Mouse (Mus musculus): Measurements from ENCODE around the gene Stoml1. TPM values are rescaled to one million over a fixed set of nuclear protein-coding genes. Genes with fewer than 3 reads are reported as not detected.

The Stoml1 gene
- total and polyA plus RNA-seq, 3 experiments, result 6.4 to 8.7 TPM; not detected in 1

DNA sequence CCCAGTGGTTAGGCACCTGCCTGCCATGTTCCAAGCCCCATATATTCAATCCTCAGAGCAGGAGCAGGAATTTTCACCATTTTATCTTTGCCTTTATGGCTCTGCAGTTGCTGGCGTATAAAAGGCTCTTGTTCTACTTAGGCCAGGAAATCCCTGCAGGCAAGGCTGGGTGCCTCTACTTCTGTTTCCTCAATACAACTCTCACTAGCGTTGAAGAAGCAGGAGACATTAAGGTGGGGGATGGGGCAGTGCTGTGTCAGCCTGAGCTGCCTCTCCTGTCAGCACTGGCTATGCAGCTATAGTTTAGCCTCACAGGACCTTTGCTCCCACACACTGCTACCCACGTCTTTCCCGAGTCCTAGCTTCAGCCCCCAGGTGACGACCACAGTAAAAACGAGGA lies 21.2 kb upstream of the Stoml1 start:
- DNase-seq (ENCODE audit: low read depth, low spot score), result no peak
- Histone ChIP-seq H3K79me2 (ENCODE audit: control insufficient read depth, insufficient read depth, low read length, poor library complexity) (no peaks in the 10 kb centered on the region), H3K4me1 (ENCODE audit: control insufficient read depth in 1 of 2, insufficient read depth in 2 of 2, low read length in 2 of 2) (peaks cover 0 to 25% of the 10 kb centered on the region in 2 experiments; a peak in 3 of 4 replicates), H3K27me3 (ENCODE audit: control insufficient read depth in 1 of 2, insufficient read depth in 2 of 2, low read length in 2 of 2) (no peaks in the 10 kb centered on the region), H3K27ac (ENCODE audit: control insufficient read depth, low read depth, low read length) (peak overlapping the region; percentile 14; the same call in 1 of the 2 replicates), H3K9me3 (replicated peaks; ENCODE audit: insufficient read depth, low read length) (no peaks in the 10 kb centered on the region), H3K9ac (ENCODE audit: control insufficient read depth, low read depth, low read length, poor library complexity, severe bottlenecking) (no peak overlapping the region), H3K4me3 (ENCODE audit: control insufficient read depth in 1 of 2, insufficient read depth in 1 of 2, low read depth in 2 of 2, low read length in 2 of 2) (no peak overlapping the region), H3K36me3 (ENCODE audit: control insufficient read depth in 1 of 2, insufficient read depth in 2 of 2, low read length in 2 of 2) (peaks cover 24% of the 10 kb centered on the region in 2 experiments)
- TF ChIP-seq E2F4 (IDR thresholded peaks at IDR 0.05; ENCODE audit: borderline replicate concordance, low read depth, low read length), result no peak
- no peak for TF ChIP-seq GATA1 (IDR thresholded peaks at IDR 0.05; ENCODE audit: low read depth, low read length)
- TF ChIP-seq CTCF (IDR thresholded peaks at IDR 0.05 in 2 of 3, conservative IDR thresholded peaks at IDR 0.05 in 1 of 3; ENCODE audit: control insufficient read depth in 1 of 3, insufficient read depth in 1 of 3, low read depth in 2 of 3, low read length in 3 of 3, poor library complexity in 1 of 3, severe bottlenecking in 1 of 3), result no peak
- TF ChIP-seq ETS1 (IDR thresholded peaks at IDR 0.05; ENCODE audit: low read depth, low read length), result no peak
- no peak for TF ChIP-seq NELFE (IDR thresholded peaks at IDR 0.05; ENCODE audit: low read depth, low read length)
- no peak for TF ChIP-seq CHD2 (IDR thresholded peaks at IDR 0.05; ENCODE audit: low read length)
- TF ChIP-seq RCOR1 (IDR thresholded peaks at IDR 0.05; ENCODE audit: low read depth, low read length), result no peak
- TF ChIP-seq POLR2A (IDR thresholded peaks at IDR 0.05; ENCODE audit: control insufficient read depth in 1 of 2, insufficient read depth in 1 of 2, low read depth in 1 of 2, low read length in 2 of 2, poor library complexity in 1 of 2), result no peak
- TF ChIP-seq UBTF (IDR thresholded peaks at IDR 0.05; ENCODE audit: borderline replicate concordance, insufficient read depth, low read depth, low read length), result no peak
- TF ChIP-seq MXI1 (IDR thresholded peaks at IDR 0.05; ENCODE audit: low read depth, low read length), result no peak
- TF ChIP-seq MEF2A (IDR thresholded peaks at IDR 0.05; ENCODE audit: extremely low read depth, insufficient replicate concordance, low read depth, low read length, poor library complexity, severe bottlenecking), result no peak
- no peak for TF ChIP-seq BHLHE40 (IDR thresholded peaks at IDR 0.05; ENCODE audit: borderline replicate concordance, low read depth, low read length)
- TF ChIP-seq ZC3H11A (IDR thresholded peaks at IDR 0.05; ENCODE audit: low read depth, low read length), result no peak

DNA sequence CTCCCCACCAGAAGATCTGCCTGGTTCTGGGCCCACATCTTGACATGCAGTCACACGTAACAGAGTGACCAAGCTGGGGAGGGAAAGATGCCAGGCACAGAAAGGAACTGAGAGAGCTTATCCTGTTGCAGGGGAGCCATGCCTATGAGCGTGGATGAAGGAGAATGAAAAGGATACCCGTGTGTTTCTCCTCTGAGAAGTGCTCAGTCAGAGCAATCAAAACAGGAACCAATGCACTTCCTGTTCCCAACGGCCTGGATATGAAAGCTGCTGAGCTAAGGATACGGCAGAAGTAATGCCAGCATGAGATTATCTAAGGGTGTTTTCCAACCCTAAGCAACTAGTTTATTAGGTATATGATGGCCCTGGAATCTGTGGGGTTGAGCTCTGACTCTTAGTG lies 20.6 kb upstream of the Stoml1 start:
- H3K27me3 ChIP-seq (ENCODE audit: control insufficient read depth in 1 of 2, insufficient read depth in 2 of 2, low read length in 2 of 2), result no peaks in the 10 kb centered on the region
- peak; percentile 76 for DNase-seq (ENCODE audit: low read depth, low spot score)
- peaks cover 0 to 21% of the 10 kb centered on the region in 2 experiments; a peak in 3 of 4 replicates for H3K4me1 ChIP-seq (ENCODE audit: control insufficient read depth in 1 of 2, insufficient read depth in 2 of 2, low read length in 2 of 2)
- peaks cover under 1% of the 10 kb centered on the region; the same call in 1 of the 2 replicates for H3K79me2 ChIP-seq (ENCODE audit: control insufficient read depth, insufficient read depth, low read length, poor library complexity)
- H3K27ac ChIP-seq (ENCODE audit: control insufficient read depth, low read depth, low read length), result peak overlapping the region; percentile 2; the same call in 1 of the 2 replicates
- peaks cover 19 to 26% of the 10 kb centered on the region in 2 experiments for H3K36me3 ChIP-seq (ENCODE audit: control insufficient read depth in 1 of 2, insufficient read depth in 2 of 2, low read length in 2 of 2)
- no peak overlapping the region for H3K4me3 ChIP-seq (ENCODE audit: control insufficient read depth in 1 of 2, insufficient read depth in 1 of 2, low read depth in 2 of 2, low read length in 2 of 2)
- no peaks in the 10 kb centered on the region for H3K9me3 ChIP-seq (replicated peaks; ENCODE audit: insufficient read depth, low read length)
- H3K9ac ChIP-seq (ENCODE audit: control insufficient read depth, low read depth, low read length, poor library complexity, severe bottlenecking), result no peak overlapping the region
- peak; percentile 67 for TF ChIP-seq MYB (IDR thresholded peaks at IDR 0.05; ENCODE audit: low read depth, low read length)
- no peak for TF ChIP-seq GABPA (IDR thresholded peaks at IDR 0.05; ENCODE audit: low read depth, low read length)
- no peak for TF ChIP-seq POLR2AphosphoS2 (IDR thresholded peaks at IDR 0.05; ENCODE audit: low read length)
- peak; percentile 78 for TF ChIP-seq RCOR1 (IDR thresholded peaks at IDR 0.05; ENCODE audit: low read depth, low read length)
- TF ChIP-seq MAX (IDR thresholded peaks at IDR 0.05; ENCODE audit: low read length), result no peak
- TF ChIP-seq CTCF (IDR thresholded peaks at IDR 0.05 in 2 of 3, conservative IDR thresholded peaks at IDR 0.05 in 1 of 3; ENCODE audit: control insufficient read depth in 1 of 3, insufficient read depth in 1 of 3, low read depth in 2 of 3, low read length in 3 of 3, poor library complexity in 1 of 3, severe bottlenecking in 1 of 3), result no peak
- no peak for TF ChIP-seq CHD2 (IDR thresholded peaks at IDR 0.05; ENCODE audit: low read length)
- no peak for TF ChIP-seq GATA1 (IDR thresholded peaks at IDR 0.05; ENCODE audit: low read depth, low read length)
- TF ChIP-seq EP300 (IDR thresholded peaks at IDR 0.05; ENCODE audit: low read depth in 1 of 2, low read length in 2 of 2), result peak; percentile 78 to 83
- TF ChIP-seq UBTF (IDR thresholded peaks at IDR 0.05; ENCODE audit: borderline replicate concordance, insufficient read depth, low read depth, low read length), result no peak
- TF ChIP-seq TAL1 (IDR thresholded peaks at IDR 0.05; ENCODE audit: low read length), result peak; percentile 33
- TF ChIP-seq E2F4 (IDR thresholded peaks at IDR 0.05; ENCODE audit: borderline replicate concordance, low read depth, low read length), result no peak
- no peak for TF ChIP-seq NRF1 (IDR thresholded peaks at IDR 0.05; ENCODE audit: insufficient read depth, low read depth, low read length, poor library complexity, severe bottlenecking)
- TF ChIP-seq SMC3 (IDR thresholded peaks at IDR 0.05; ENCODE audit: low read depth, low read length), result no peak
- no peak for TF ChIP-seq MAZ (IDR thresholded peaks at IDR 0.05; ENCODE audit: low read depth, low read length)
- no peak for TF ChIP-seq ZC3H11A (IDR thresholded peaks at IDR 0.05; ENCODE audit: low read depth, low read length)
- TF ChIP-seq TBP (IDR thresholded peaks at IDR 0.05; ENCODE audit: low read depth, low read length), result no peak
- TF ChIP-seq MEF2A (IDR thresholded peaks at IDR 0.05; ENCODE audit: extremely low read depth, insufficient replicate concordance, low read depth, low read length, poor library complexity, severe bottlenecking), result no peak
- no peak for TF ChIP-seq ZKSCAN1 (IDR thresholded peaks at IDR 0.05; ENCODE audit: low read depth, low read length)
- TF ChIP-seq ETS1 (IDR thresholded peaks at IDR 0.05; ENCODE audit: low read depth, low read length), result peak; percentile 52; the same call in 1 of the 2 replicates
- TF ChIP-seq JUND (IDR thresholded peaks at IDR 0.05; ENCODE audit: low read depth, low read length), result no peak
- TF ChIP-seq KAT2A (conservative IDR thresholded peaks at IDR 0.05; ENCODE audit: low read depth, low read length), result no peak
- TF ChIP-seq NELFE (IDR thresholded peaks at IDR 0.05; ENCODE audit: low read depth, low read length), result no peak
- TF ChIP-seq USF1 (IDR thresholded peaks at IDR 0.05; ENCODE audit: low read depth, low read length), result no peak
- TF ChIP-seq SIN3A (IDR thresholded peaks at IDR 0.05; ENCODE audit: low read length), result peak; percentile 38; the same call in 1 of the 2 replicates
- no peak for TF ChIP-seq BHLHE40 (IDR thresholded peaks at IDR 0.05; ENCODE audit: borderline replicate concordance, low read depth, low read length)
- peak; percentile 71; the same call in 1 of the 2 replicates for TF ChIP-seq ELF1 (IDR thresholded peaks at IDR 0.05; ENCODE audit: low read depth, low read length)

Data from MEL (cell line).